Mouse (Mus musculus) induced T-regulatory cell, adult 2 months (primary cell): ENCODE results near the gene Mapk11.

ENCODE experiments used
- DNase-seq: peaks from one replicate; pipeline ENCODE4 v3.0.0-alpha.2; 2012; ENCODE audit warnings: low read depth

The Mapk11 gene

GRCm38 (mm10) chr15:89140659-89141252 lies 8.7 kb downstream of the Mapk11 start, which contains the start of gene Mapk12:
TSS of gene Mapk12 (minus strand) at chr15:89140703.
- DNase-seq = no peak

GRCm38 (mm10) chr15:89140048-89140658 lies 9.3 kb downstream of the Mapk11 start:
- no peak for DNase-seq

- DNase-seq = no peak
These were observed 10.9 kb downstream of the Mapk11 start for GRCm38 (mm10) chr15:89138531-89138930.

- DNase-seq = no peak
These were observed 11.4 kb downstream of the Mapk11 start for GRCm38 (mm10) chr15:89138046-89138405.

- DNase-seq = no peak
These were observed 11.9 kb downstream of the Mapk11 start for GRCm38 (mm10) chr15:89137378-89138045.

GRCm38 (mm10) chr15:89136461-89137155 lies 12.8 kb downstream of the Mapk11 start:
- no peak for DNase-seq

- peak; percentile 89 for DNase-seq
These were observed 18.1 kb downstream of the Mapk11 start for GRCm38 (mm10) chr15:89131316-89131715.

- DNase-seq = no peak
These were observed 19.2 kb downstream of the Mapk11 start for GRCm38 (mm10) chr15:89130245-89130644.

GRCm38 (mm10) chr15:89128382-89129350 lies 20.8 kb downstream of the Mapk11 start, which contains the start of gene Hdac10:
TSS of gene Hdac10 (minus strand) at chr15:89128700.
- peak; percentile 90 for DNase-seq

GRCm38 (mm10) chr15:89127364-89127940 lies 22.0 kb downstream of the Mapk11 start:
- DNase-seq = no peak

GRCm38 (mm10) chr15:89126622-89127021 lies 22.8 kb downstream of the Mapk11 start:
- DNase-seq = no peak

GRCm38 (mm10) chr15:89125351-89125750 lies 24.1 kb downstream of the Mapk11 start:
- DNase-seq = no peak

- no peak for DNase-seq
These were observed 25.1 kb downstream of the Mapk11 start for GRCm38 (mm10) chr15:89124312-89124711.

- DNase-seq = no peak
These were observed 25.8 kb downstream of the Mapk11 start for GRCm38 (mm10) chr15:89123595-89123994.

GRCm38 (mm10) chr15:89122649-89123366 lies 26.6 kb downstream of the Mapk11 start, which contains the start of gene Tubgcp6:
TSS of gene Tubgcp6 (minus strand) at chr15:89123112.
- peak; percentile 97 for DNase-seq

- DNase-seq = peak; percentile 70
These were observed 31.4 kb downstream of the Mapk11 start for GRCm38 (mm10) chr15:89118007-89118406.

- no peak for DNase-seq
These were observed 39.3 kb downstream of the Mapk11 start for GRCm38 (mm10) chr15:89110147-89110546.

GRCm38 (mm10) chr15:89106976-89107375 lies 42.5 kb downstream of the Mapk11 start:
- no peak for DNase-seq

GRCm38 (mm10) chr15:89106073-89106472 lies 43.4 kb downstream of the Mapk11 start:
- DNase-seq = no peak

GRCm38 (mm10) chr15:89104425-89104824 lies 45.0 kb downstream of the Mapk11 start:
- no peak for DNase-seq
